ENCODE assay signal across 11 mouse cellular contexts in genomic region chr2:74850036-74850435, GRCm38 (mm10). TPM values are rescaled to one million over a fixed set of nuclear protein-coding genes. Genes with fewer than 3 reads are reported as not detected.
DNase-seq lines count a peak whose midpoint lies in the region.
"Had no signal": no experiment of that assay in that cellular context is flagged by ENCODE, and none has a peak within 500 bp of the region (broad histone marks: within the 10 kb centered on the region; RNA-seq: fewer than 3 reads in every experiment).

No protein-coding gene starts in this region.

- H3K36me3 ChIP-seq in heart, embryonic 10.5 days, result no peaks in the 10 kb centered on the region
- H3K36me3 ChIP-seq: limb, embryonic 13.5 days had no signal

- H3K27me3 ChIP-seq in heart, embryonic 10.5 days (ENCODE audit: insufficient read depth, poor library complexity, severe bottlenecking), result no peaks in the 10 kb centered on the region
- H3K27me3 ChIP-seq: limb, embryonic 13.5 days had no signal

- WGBS in heart, embryonic 10.5 days, result 60% methylated on average over 1 of the region's 1 CpGs

- peak; percentile 49 for DNase-seq in heart, adult 8-10 months (ENCODE audit: low spot score)
- DNase-seq in heart, embryonic 10.5 days (ENCODE audit: low spot score), result no peak
- DNase-seq in adrenal gland, postnatal 25 days, result peak; percentile 2
- peak; percentile 81 for DNase-seq in cerebellum, adult 9-10 months
- peak; percentile 24 for DNase-seq in retina, embryonic 14.5 days (ENCODE audit: low spot score)
- no peak for DNase-seq in kidney, adult 11 months
- DNase-seq in urinary bladder, postnatal 36 days (ENCODE audit: low spot score in 2 of 2), result no peak
- DNase-seq: kidney, postnatal 4 days; thymus, postnatal 36 days had no signal

- H3K9me3 ChIP-seq in heart, embryonic 10.5 days, result no peaks in the 10 kb centered on the region
- H3K9me3 ChIP-seq: limb, embryonic 13.5 days had no signal

- no peak overlapping the region for H3K27ac ChIP-seq in heart, embryonic 10.5 days
- H3K27ac ChIP-seq: limb, embryonic 13.5 days had no signal

- no peaks in the 10 kb centered on the region for H3K4me1 ChIP-seq in heart, embryonic 10.5 days

- no peak overlapping the region for H3K4me3 ChIP-seq in heart, embryonic 10.5 days
- H3K4me3 ChIP-seq: limb, embryonic 13.5 days; myocyte had no signal

RNA-seq across cellular contexts. Expression of gene Mtx2, which starts 24.4 kb away (rescaled TPM):
- total RNA-seq in heart, adult 8-10 months (2022), result 100 to 1,000 TPM; 111 to 125 (median 119) TPM
- polyA plus RNA-seq in heart, embryonic 10.5 days (2016; fragmentation: Nextera tagmentation; extraction: Ambion mirVana), result 141 and 146 TPM in 2 replicates
- 70.1 and 97.0 TPM in 2 replicates for total RNA-seq in adrenal gland, postnatal 25 days (2021)

Comparison
In these comparisons a context has a peak if more than half of its experiments do, and no peak if none do; other contexts are left out.
1. DNase-seq: peak in heart, adult 8-10 months (single experiment), adrenal gland, postnatal 25 days (single experiment), cerebellum, adult 9-10 months (single experiment) and retina, embryonic 14.5 days (single experiment); none in heart, embryonic 10.5 days (single experiment), kidney, adult 11 months (single experiment) and urinary bladder, postnatal 36 days (0 of 2).